Mouse (Mus musculus) splenic B cell, adult 2 months (primary cell): ENCODE data around the gene Slc35e3.
"Not testable (repeated sequence)": the region's sequence is repeated elsewhere in the genome, so short reads cannot be mapped to it uniquely, and the experiment has no call there.

Experiments
- DNase-seq: peaks from one replicate; pipeline ENCODE4 v3.0.0-alpha.2; 2011; ENCODE audit warnings: low read depth, low spot score
- H3K27me3 ChIP-seq: 2 replicates; pipeline ENCODE4 v1.6.1; 2012; ENCODE audit warnings: mild to moderate bottlenecking, low read length, moderate library complexity, mixed read lengths; ENCODE audit not compliant: control insufficient read depth, poor library complexity, insufficient read depth, severe bottlenecking
- H3K36me3 ChIP-seq: 2 replicates; pipeline ENCODE4 v1.6.1; 2012; ENCODE audit warnings: mild to moderate bottlenecking, low read length, moderate library complexity, mixed read lengths; ENCODE audit not compliant: control insufficient read depth, poor library complexity, insufficient read depth, severe bottlenecking

Gene Slc35e3

GRCm38 (mm10) chr10:117704964-117705335 is 41.2 kb downstream of the Slc35e3 start:
- peaks cover 9% of the 10 kb centered on the region for H3K36me3 ChIP-seq

DNA sequence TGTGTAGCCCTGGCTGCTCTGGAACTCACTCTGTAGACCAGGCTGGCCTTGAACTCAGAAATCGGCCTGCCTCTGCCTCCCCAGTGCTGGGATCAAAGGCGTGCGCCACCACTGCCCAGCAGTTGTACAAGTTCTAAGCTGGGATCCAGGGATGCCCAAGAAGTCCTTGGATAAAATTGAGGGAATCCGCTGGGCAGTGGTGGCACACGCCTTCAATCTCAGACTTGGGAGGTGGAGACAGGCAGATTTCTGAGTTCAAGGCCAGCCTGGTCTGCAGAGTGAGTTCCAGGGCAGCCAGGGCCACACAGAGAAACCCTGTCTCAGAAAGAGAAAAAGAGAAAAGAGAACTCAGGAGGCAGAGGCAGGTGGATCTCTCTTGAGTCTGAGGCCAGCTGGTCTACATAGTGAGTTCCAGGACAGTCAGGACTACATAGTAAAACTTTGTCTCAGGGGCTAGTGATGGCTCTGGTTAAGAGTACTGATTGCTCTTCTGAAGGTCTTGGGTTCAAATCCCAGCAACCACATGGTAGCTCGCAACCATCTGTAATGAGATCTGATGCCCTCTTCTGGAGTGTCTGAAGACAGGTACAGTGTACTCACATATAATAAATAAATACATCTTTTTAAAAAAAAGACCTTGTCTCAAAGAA is 41.7 kb downstream of the Slc35e3 start:
- not testable (repeated sequence) for DNase-seq, H3K27me3 ChIP-seq, H3K36me3 ChIP-seq

More at GRCm38 (mm10) chr10:117704964-117705335, 41.2 kb downstream of the Slc35e3 start:
- no peak for DNase-seq
- H3K27me3 ChIP-seq, result no peaks in the 10 kb centered on the region

DNA sequence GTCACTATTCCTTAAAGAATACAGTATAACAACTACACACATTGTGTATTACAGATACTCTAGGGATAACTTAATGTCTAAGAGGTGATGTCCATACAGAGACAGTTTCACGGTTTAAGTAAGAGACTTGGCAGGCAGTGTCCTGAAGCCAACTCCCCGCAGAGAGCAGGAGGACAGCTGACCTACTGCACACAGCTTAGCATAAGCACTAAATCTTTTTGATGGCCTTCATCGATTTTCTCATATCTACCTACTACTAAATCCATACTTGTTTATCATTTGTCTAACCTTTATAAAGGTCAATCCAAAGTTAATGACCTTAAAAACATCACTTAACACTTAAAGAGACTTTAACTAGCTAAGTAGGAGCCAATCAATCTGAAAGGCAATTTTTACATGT is 42.7 kb downstream of the Slc35e3 start:
- H3K36me3 ChIP-seq, result peaks cover 9% of the 10 kb centered on the region
- no peaks in the 10 kb centered on the region for H3K27me3 ChIP-seq
- DNase-seq, result no peak

GRCm38 (mm10) chr10:117702024-117702833 is 43.9 kb downstream of the Slc35e3 start:
- peaks cover 10% of the 10 kb centered on the region for H3K36me3 ChIP-seq
- DNase-seq, result no peak
- H3K27me3 ChIP-seq, result no peaks in the 10 kb centered on the region

DNA sequence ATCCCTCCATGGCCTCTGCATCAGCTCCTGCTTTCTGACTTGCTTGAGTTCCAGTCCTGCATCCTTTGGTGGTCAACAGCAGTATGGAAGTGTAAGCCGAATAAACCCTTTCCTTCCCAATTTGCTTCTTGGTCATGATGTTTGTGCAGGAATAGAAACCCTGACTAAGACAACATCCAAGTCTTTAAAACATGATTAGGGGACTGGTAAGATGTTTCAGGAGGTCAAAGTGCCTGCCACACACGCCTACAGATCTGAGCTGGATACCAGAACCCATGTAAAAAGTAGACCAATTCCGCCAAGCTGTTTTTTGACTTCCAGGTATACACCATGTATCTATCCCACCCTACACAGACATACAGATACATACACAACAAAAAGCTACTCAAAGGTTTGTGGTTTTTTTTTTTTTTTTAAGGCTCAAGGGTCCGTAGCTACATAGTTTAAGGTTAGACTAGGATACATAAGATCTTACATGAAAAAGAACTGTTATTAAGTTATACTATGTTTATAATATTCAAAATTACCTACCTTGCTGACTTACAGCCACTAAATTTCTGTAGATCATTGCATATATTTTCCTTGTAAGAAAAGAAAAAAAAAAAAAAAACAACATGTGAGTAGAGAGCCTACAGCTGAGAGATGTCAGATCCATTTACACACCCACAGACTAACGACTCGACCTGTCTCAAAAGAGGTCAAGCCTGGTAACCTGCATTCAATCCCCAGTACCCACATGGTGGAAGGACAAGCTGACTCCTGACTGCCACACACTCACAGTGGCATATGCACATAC is 44.9 kb downstream of the Slc35e3 start:
- H3K36me3 ChIP-seq, result peaks cover 10% of the 10 kb centered on the region
- no peak for DNase-seq
- no peaks in the 10 kb centered on the region for H3K27me3 ChIP-seq

- DNase-seq, result no peak
- Histone ChIP-seq H3K36me3 (peaks cover 12% of the 10 kb centered on the region), H3K27me3 (no peaks in the 10 kb centered on the region)
Measured at GRCm38 (mm10) chr10:117700450-117700849, 45.7 kb downstream of the Slc35e3 start.

DNA sequence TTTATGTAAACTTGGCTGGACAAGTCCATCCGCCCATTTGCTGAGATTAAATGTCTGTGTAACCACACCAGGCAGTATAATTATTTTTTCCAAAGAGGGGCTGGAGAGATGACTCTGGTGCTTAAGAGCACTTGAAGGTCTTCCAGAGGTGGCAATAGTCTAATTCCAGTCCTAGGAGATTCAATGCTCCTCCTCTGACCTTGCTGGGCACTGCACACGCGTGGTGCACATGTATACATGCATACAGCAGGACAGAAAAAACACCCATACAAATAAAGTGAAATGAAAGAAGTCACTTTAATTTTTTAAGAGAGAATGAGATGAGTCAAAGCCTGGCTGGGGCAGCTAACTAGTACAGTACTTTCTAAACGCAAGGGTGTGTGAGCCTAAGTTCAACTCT is 46.3 kb downstream of the Slc35e3 start:
- DNase-seq, result no peak
- Histone ChIP-seq H3K36me3 (peaks cover 12% of the 10 kb centered on the region), H3K27me3 (no peaks in the 10 kb centered on the region)

GRCm38 (mm10) chr10:117698313-117699138 is 47.6 kb downstream of the Slc35e3 start:
- Histone ChIP-seq H3K27me3 (no peaks in the 10 kb centered on the region), H3K36me3 (peaks cover 9% of the 10 kb centered on the region)
- DNase-seq, result no peak

DNA sequence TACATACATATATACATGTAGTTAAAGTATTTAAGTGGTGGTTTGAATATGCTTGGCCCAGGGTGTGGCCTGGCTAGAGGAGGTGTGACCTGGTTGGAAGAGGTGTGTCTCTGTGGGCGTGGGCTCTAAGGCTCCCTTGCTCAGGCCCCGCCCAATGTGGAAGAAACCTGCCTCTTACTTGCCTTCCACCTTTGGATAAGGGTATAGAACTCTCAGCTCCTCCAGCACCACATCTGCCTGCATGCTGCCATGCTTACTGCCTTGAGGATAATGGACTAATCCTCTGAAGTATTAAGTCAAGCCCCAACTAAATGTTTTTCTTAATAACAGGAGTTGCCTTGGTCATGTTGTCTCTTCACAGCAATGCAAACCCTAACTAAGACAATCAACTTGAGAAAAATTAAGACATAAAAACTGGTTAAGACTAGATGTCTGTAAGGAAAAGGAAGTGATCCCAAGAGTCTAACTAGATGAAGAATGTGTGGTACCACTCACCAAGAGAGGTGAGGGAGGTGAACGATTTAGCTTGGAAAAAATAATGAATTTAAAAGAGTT is 48.5 kb downstream of the Slc35e3 start:
- DNase-seq, result no peak
- no peaks in the 10 kb centered on the region for H3K27me3 ChIP-seq
- peaks cover 13% of the 10 kb centered on the region for H3K36me3 ChIP-seq

- no peak for DNase-seq
- no peaks in the 10 kb centered on the region for H3K27me3 ChIP-seq
- H3K36me3 ChIP-seq, result peaks cover 15% of the 10 kb centered on the region
Measured at GRCm38 (mm10) chr10:117696827-117697560, 49.2 kb downstream of the Slc35e3 start.

DNA sequence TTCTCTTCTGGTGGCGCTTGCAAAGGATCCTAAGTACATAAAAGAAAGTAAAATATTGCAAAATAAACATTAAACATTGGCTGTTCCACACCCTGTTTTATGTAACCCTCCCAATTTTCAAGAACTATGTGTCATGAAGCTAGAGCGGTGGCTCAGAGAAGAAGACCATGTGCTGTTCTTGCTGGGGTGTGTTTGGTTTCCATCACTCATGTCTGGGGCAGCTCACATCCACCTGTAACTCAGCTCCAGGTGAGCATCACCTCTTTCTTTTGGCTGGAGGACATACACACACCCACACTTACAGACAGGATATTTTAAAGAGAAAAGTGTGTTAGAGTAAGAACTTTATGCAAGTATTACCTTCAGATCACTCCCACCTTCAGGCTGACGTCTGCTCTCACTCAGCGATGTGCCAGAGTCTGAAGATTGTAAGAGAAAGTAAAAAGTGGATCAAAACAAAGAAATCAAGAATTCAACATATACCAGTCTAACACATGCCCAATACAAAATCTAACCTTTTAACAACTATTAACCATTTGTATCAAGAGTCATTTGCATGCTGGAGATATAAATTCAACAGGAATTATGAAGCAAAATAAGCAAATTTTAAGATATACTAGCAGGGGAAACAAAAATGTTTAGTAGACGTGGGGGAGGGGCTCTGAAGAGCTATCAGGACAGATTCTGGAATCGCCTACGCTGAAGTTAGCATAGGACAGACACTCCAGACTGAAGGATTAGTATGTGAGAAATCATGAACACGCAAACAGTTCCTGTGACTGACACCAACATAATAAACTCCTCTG is 49.9 kb downstream of the Slc35e3 start:
- no peak for DNase-seq

GRCm38 (mm10) chr10:117695605-117696004 is 50.6 kb downstream of the Slc35e3 start:
- no peak for DNase-seq
- H3K27me3 ChIP-seq, result no peaks in the 10 kb centered on the region
- H3K36me3 ChIP-seq, result peaks cover 21% of the 10 kb centered on the region

More for the DNA sequence above, 49.9 kb downstream of the Slc35e3 start:
- no peaks in the 10 kb centered on the region for H3K27me3 ChIP-seq
- peaks cover 17% of the 10 kb centered on the region for H3K36me3 ChIP-seq

DNA sequence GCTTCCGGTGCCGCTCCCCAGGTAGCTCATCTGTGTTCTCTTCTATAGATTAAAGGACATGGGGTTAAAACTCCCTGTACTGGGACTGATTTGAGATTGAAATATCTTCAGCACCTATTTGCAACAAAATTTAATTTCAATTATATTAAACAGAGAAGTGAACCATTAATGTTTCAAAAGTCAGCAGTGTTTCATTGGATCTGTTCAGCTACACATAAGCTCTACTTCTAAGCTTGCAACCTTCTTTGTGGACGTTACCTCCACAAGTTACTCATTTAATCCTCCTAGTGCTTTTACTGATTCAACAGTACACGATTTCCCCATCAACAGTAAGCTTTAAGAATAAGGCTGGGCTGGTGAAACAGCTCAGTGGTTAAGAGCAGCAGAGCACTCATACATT is 51.1 kb downstream of the Slc35e3 start:
- DNase-seq, result no peak
- H3K27me3 ChIP-seq, result no peaks in the 10 kb centered on the region
- peaks cover 27% of the 10 kb centered on the region for H3K36me3 ChIP-seq
